Mouse (Mus musculus) urinary bladder, adult 18-20 months (tissue): ENCODE data around the gene Acot5.

Experiments
- DNase-seq, 2 experiments: peaks; one replicate each; pipeline ENCODE4 v3.0.0; 2022; ENCODE audit warnings: low spot score in 2 of 2, mixed read lengths in 2 of 2

Acot5 gene

DNA sequence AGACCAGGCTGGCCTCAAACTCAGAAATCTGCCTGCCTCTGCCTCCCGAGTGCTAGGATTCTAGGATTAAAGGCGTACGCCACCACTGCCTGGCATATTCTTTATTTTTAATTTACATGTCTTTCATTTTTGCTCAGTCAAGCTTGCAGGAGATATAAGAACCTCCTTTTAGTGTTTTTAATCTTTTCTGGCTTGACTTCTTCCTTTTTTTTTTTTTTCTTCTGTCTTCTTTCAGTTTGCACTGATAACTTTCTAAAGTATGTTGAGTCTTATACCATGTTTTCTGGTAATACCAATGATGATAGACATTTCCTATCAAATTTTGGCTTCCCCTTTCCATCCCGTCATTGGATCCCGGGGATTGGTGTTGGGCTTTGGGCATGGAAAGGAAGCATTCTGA is 50.5 kb downstream of the Acot5 start:
- no peak for DNase-seq
